In genomic region chr15:25713587-25714361, GRCm38 (mm10) we compare ENCODE assay signal across 8 mouse cellular contexts.
DNase-seq lines count a peak whose midpoint lies in the region; ATAC-seq lines count a peak whose summit lies in the region.

No protein-coding gene starts in this region.

- H3K27me3 ChIP-seq in forebrain, embryonic 12.5 days, result peaks cover 3% of the 10 kb centered on the region; the same call in 1 of the 2 replicates
- no peaks in the 10 kb centered on the region for H3K27me3 ChIP-seq in midbrain, embryonic 15.5 days (replicated peaks)

- DNase-seq in layer of hippocampus, adult 11-12 months (ENCODE audit: low spot score), result peak; percentile 45
- DNase-seq in layer of hippocampus, adult 9-10 months (ENCODE audit: low spot score), result no peak
- DNase-seq in layer of hippocampus, adult 18-20 months (ENCODE audit: low spot score in 2 of 2), result peak; percentile 37 to 69
- DNase-seq in urinary bladder, postnatal 10 days (ENCODE audit: low spot score), result no peak
- no peak for DNase-seq in urinary bladder, postnatal 25 days (ENCODE audit: low spot score)
- DNase-seq in thymus, postnatal 36 days, result no peak

- H3K9ac ChIP-seq in forebrain, embryonic 12.5 days, result peak overlapping the region; percentile 22; the same call in 1 of the 2 replicates
- H3K9ac ChIP-seq in midbrain, embryonic 15.5 days, result peak overlapping the region; percentile 32; the same call in 1 of the 2 replicates

- ATAC-seq in forebrain, embryonic 12.5 days (ENCODE audit: low FRiP score), result peak; percentile 53; the same call in 1 of the 2 replicates
- peak; percentile 83 for ATAC-seq in midbrain, embryonic 15.5 days (replicated peaks)

- H3K4me1 ChIP-seq in forebrain, embryonic 12.5 days, result peaks cover 32% of the 10 kb centered on the region
- peaks cover 26% of the 10 kb centered on the region for H3K4me1 ChIP-seq in midbrain, embryonic 15.5 days

- H3K4me3 ChIP-seq in forebrain, embryonic 12.5 days (replicated peaks), result peak overlapping the region; percentile 16
- H3K4me3 ChIP-seq in midbrain, embryonic 15.5 days, result peak overlapping the region; percentile 33

- H3K36me3 ChIP-seq in forebrain, embryonic 12.5 days (replicated peaks), result no peaks in the 10 kb centered on the region
- no peaks in the 10 kb centered on the region for H3K36me3 ChIP-seq in midbrain, embryonic 15.5 days (replicated peaks)

- H3K27ac ChIP-seq in forebrain, embryonic 12.5 days, result no peak overlapping the region
- H3K27ac ChIP-seq in midbrain, embryonic 15.5 days, result peak overlapping the region; percentile 37

- H3K9me3 ChIP-seq in forebrain, embryonic 12.5 days, result no peaks in the 10 kb centered on the region
- H3K9me3 ChIP-seq in midbrain, embryonic 15.5 days, result no peaks in the 10 kb centered on the region

- peak overlapping the region; percentile 50 for H3K4me2 ChIP-seq in forebrain, embryonic 12.5 days
- H3K4me2 ChIP-seq in midbrain, embryonic 15.5 days, result peak overlapping the region; percentile 48

- 34% methylated on average over 38 of the region's 38 CpGs for WGBS in forebrain, embryonic 12.5 days
- 44% methylated on average over 38 of the region's 38 CpGs for WGBS in midbrain, embryonic 15.5 days

Comparison
In these comparisons a context has a peak if more than half of its experiments do, and no peak if none do; other contexts are left out.
1. DNase-seq: peak in layer of hippocampus, adult 11-12 months (single experiment) and layer of hippocampus, adult 18-20 months (2 of 2); none in layer of hippocampus, adult 9-10 months (single experiment), urinary bladder, postnatal 10 days (single experiment), urinary bladder, postnatal 25 days (single experiment) and thymus, postnatal 36 days (0 of 2).